Mouse (Mus musculus) heart, adult 2 months (tissue): ENCODE measurements around the gene Sostdc1. TPM values are rescaled to one million over a fixed set of nuclear protein-coding genes. Genes with fewer than 3 reads are reported as not detected.

ENCODE experiments used
- DNase-seq, 2 experiments: peaks; one replicate each; pipeline ENCODE4 v3.0.0; 2021
- H3K27ac ChIP-seq: fragments of 200-600 bp; 2 replicates; pipeline ENCODE4 v1.8.1; 2022
- H3K27me3 ChIP-seq: fragments of 200-500 bp; 2 replicates; pipeline ENCODE4 v1.6.1; 2012; ENCODE audit warnings: mild to moderate bottlenecking, low read length, inconsistent platforms, mixed read lengths; ENCODE audit not compliant: control insufficient read depth, insufficient read depth
- H3K36me3 ChIP-seq: fragments of 200-500 bp; 2 replicates; pipeline ENCODE4 v1.6.1; 2012; ENCODE audit warnings: low read length, inconsistent platforms; ENCODE audit not compliant: control insufficient read depth, insufficient read depth
- H3K4me1 ChIP-seq: fragments of 200-500 bp; 2 replicates; pipeline ENCODE4 v1.6.1; 2011; ENCODE audit warnings: low read length; ENCODE audit not compliant: control insufficient read depth, insufficient read depth
- H3K4me3 ChIP-seq: fragments of 200-600 bp; 2 replicates; pipeline ENCODE4 v1.8.1; 2022
- H3K79me2 ChIP-seq: fragments of 200-500 bp; replicated peaks from 2 replicates; pipeline ENCODE4 v1.6.1; 2012; ENCODE audit warnings: mild to moderate bottlenecking, inconsistent platforms, low read length, moderate library complexity, mixed read lengths; ENCODE audit not compliant: control insufficient read depth, insufficient read depth
- H3K9ac ChIP-seq: fragments of 200-500 bp; 2 replicates; pipeline ENCODE4 v1.6.1; 2012; ENCODE audit warnings: low read depth, mild to moderate bottlenecking, control low read depth, inconsistent platforms, low read length, mixed read lengths
- CTCF ChIP-seq: fragments of 200-600 bp; IDR thresholded peaks from 2 replicates; pipeline ENCODE4 v1.8.1; 2022; ENCODE audit warnings: antibody characterized with exemption, mild to moderate bottlenecking, moderate library complexity
- EP300 ChIP-seq: fragments of 200-500 bp; IDR thresholded peaks from 2 replicates; pipeline ENCODE4 v1.6.1; 2011; ENCODE audit warnings: low read depth, low read length, control low read depth; ENCODE audit not compliant: insufficient read depth
- POLR2A ChIP-seq: fragments of 200-500 bp; IDR thresholded peaks from 2 replicates; pipeline ENCODE4 v1.6.1; 2011; ENCODE audit warnings: mild to moderate bottlenecking, low read depth, low read length, control low read depth; ENCODE audit not compliant: insufficient read depth
- WGBS: fragments of 180-500 bp; shearing (Covaris S2); methylation state at CpG from one replicate; pipeline ENCODE4 v1.1.7; 2018; 5-methylcytosine and 5-hydroxymethylcytosine counted together
- intact Hi-C: fragments of 180-260 bp; cut with DNase I; formaldehyde crosslinking; loops from one replicate; pipeline ENCODE4 v1.15.1; 2025
- polyA plus RNA-seq: library from polyadenylated mRNA; depleted of rRNA; stranded (reverse); fragments of >200 nt; gene quantifications from 2 replicates; pipeline ENCODE4 v1.2.3, GENCODE M21; 2012; rRNA removed
- total RNA-seq, 2 experiments: library from RNA; stranded (reverse); gene quantifications; 2 replicates each; pipeline ENCODE4 v1.2.3; 2021

The Sostdc1 gene
- total and polyA plus RNA-seq, 3 experiments, result 0.27 to 0.49 (median 0.31) TPM

- no peaks in the 10 kb centered on the region for H3K79me2 ChIP-seq
- WGBS, result 68% methylated on average over 4 of the region's 4 CpGs
- intact Hi-C loops, result no loop called here
- H3K4me3 ChIP-seq, result no peak overlapping the region
- H3K36me3 ChIP-seq, result no peaks in the 10 kb centered on the region
- no peak for TF ChIP-seq EP300
- TF ChIP-seq POLR2A, result no peak
- no peak for TF ChIP-seq CTCF
- no peak overlapping the region for H3K27ac ChIP-seq
- H3K9ac ChIP-seq, result no peak overlapping the region
- no peaks in the 10 kb centered on the region for H3K27me3 ChIP-seq
- H3K4me1 ChIP-seq, result no peaks in the 10 kb centered on the region
- DNase-seq, result no peak
Measured at GRCm38 (mm10) chr12:36344131-36344530, 30.2 kb downstream of the Sostdc1 start.

- intact Hi-C loops, result no loop called here
- no peaks in the 10 kb centered on the region for H3K4me1 ChIP-seq
- H3K27me3 ChIP-seq, result no peaks in the 10 kb centered on the region; the same call in 1 of the 2 replicates
- no peak overlapping the region for H3K9ac ChIP-seq
- TF ChIP-seq POLR2A, result no peak
- no peak for TF ChIP-seq EP300
- no peak for TF ChIP-seq CTCF
- 84% methylated on average over 3 of the region's 3 CpGs for WGBS
- H3K36me3 ChIP-seq, result no peaks in the 10 kb centered on the region
- H3K79me2 ChIP-seq, result no peaks in the 10 kb centered on the region
- no peak overlapping the region for H3K4me3 ChIP-seq
- no peak overlapping the region for H3K27ac ChIP-seq
- no peak for DNase-seq
Measured at GRCm38 (mm10) chr12:36360064-36360463, 46.1 kb downstream of the Sostdc1 start.

- H3K27me3 ChIP-seq, result no peaks in the 10 kb centered on the region; the same call in 1 of the 2 replicates
- intact Hi-C loops, result no loop called here
- WGBS, result 84% methylated on average over 5 of the region's 5 CpGs
- no peak for DNase-seq
- H3K4me1 ChIP-seq, result no peaks in the 10 kb centered on the region
- H3K4me3 ChIP-seq, result no peak overlapping the region
- H3K36me3 ChIP-seq, result no peaks in the 10 kb centered on the region
- no peak for TF ChIP-seq EP300
- no peak for TF ChIP-seq POLR2A
- no peak for TF ChIP-seq CTCF
- no peak overlapping the region for H3K27ac ChIP-seq
- H3K9ac ChIP-seq, result no peak overlapping the region
- H3K79me2 ChIP-seq, result no peaks in the 10 kb centered on the region
Measured at GRCm38 (mm10) chr12:36360693-36361092, 46.8 kb downstream of the Sostdc1 start.

- TF ChIP-seq POLR2A (no peak), CTCF (no peak), EP300 (no peak)
- intact Hi-C loops, result no loop called here
- H3K4me3 ChIP-seq, result no peak overlapping the region
- WGBS, result 84% methylated on average over 4 of the region's 4 CpGs
- H3K79me2 ChIP-seq, result no peaks in the 10 kb centered on the region
- DNase-seq, result no peak
- no peak overlapping the region for H3K9ac ChIP-seq
- no peaks in the 10 kb centered on the region for H3K36me3 ChIP-seq
- no peak overlapping the region for H3K27ac ChIP-seq
- H3K27me3 ChIP-seq, result no peaks in the 10 kb centered on the region
- H3K4me1 ChIP-seq, result no peaks in the 10 kb centered on the region
Measured at GRCm38 (mm10) chr12:36364013-36364412, 50.1 kb downstream of the Sostdc1 start.

Other genes with a start within 250 kb of the Sostdc1 start
- gene Ankmy2, start 157.0 kb upstream of the Sostdc1 start, total RNA-seq, result 10 to 100 TPM; 13.3 to 15.5 TPM
- gene Ankmy2, start 157.0 kb upstream of the Sostdc1 start, polyA plus RNA-seq, result 7.0 and 12.4 TPM in 2 replicates
- 100 to 1,000 TPM; 175 to 199 TPM for gene Bzw2, start 156.1 kb upstream of the Sostdc1 start, total RNA-seq
- gene Bzw2, start 156.1 kb upstream of the Sostdc1 start, polyA plus RNA-seq, result 67.3 and 128 TPM in 2 replicates
- not detected for gene Lrrc72, start 60.7 kb upstream of the Sostdc1 start, total RNA-seq
- gene Lrrc72, start 60.7 kb upstream of the Sostdc1 start, polyA plus RNA-seq, result not detected in 2 replicates
- gene Ispd, start 67.3 kb downstream of the Sostdc1 start, total RNA-seq, result 1 to 10 TPM; 4.4 to 5.1 TPM
- 2.0 TPM in 2 replicates for gene Ispd, start 67.3 kb downstream of the Sostdc1 start, polyA plus RNA-seq
- gene D630036H23Rik, start 68.0 kb downstream of the Sostdc1 start, total RNA-seq, result 1 to 10 TPM; 1.2 to 1.3 TPM
- gene D630036H23Rik, start 68.0 kb downstream of the Sostdc1 start, polyA plus RNA-seq, result 0.26 and 0.59 TPM in 2 replicates